Mouse (Mus musculus): ENCODE results near the gene Wdr5.

The Wdr5 gene

DNA sequence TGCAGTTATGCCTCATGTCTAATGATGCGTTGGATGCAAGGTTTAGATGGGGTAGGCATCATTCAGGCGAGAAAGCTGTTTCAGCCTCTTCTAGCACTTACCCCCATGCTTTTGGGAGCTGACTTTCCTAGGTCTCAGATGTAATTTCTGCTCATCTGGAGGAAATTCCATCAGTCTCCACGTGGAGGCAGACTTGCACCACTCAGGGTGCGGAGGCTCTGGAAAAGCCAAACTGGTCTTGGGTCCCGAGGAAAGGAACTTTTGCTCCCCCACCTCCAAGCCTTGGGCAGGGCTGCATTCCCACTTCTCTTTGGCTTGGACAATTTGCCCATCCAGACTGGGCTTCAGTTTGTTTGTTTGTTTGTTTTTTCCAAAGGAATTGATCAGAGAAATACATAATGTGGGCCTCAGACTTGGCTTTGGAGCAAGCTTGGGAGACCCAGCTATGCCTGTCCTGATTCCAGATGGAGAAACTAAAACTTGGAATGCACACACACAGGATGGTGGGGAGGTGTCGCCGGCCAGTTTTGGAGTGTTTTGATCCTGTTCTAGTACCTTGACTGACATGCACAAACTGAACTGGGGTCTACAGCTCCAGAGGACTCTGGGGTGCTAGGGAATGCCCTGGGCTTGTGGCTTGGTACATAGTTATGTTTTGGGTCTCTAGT is 37.8 kb downstream of the Wdr5 start:
- DNase-seq (ENCODE audit: low spot score in 2 of 2), result peak; percentile 65 to 85

DNA sequence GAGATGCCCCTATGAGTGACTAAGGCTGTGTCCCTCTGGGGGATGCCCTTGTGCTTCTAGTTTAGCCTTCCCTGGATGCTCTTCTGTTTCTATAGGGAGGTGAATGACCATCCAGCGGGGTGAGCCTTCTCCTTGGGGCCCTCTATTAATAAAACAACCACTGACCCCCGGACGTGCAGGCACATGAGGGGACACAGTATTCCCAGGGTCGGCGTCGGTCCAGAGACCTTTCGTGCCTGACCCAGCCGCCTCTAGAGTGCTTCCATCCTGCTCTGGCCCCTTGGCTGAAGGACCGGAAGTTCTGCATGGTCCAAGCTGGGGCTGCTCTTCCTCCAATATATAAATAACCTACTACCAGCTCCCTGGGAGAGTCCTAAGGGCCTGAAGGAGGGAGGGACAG is 39.4 kb downstream of the Wdr5 start:
- DNase-seq (ENCODE audit: low spot score in 2 of 2), result no peak

DNA sequence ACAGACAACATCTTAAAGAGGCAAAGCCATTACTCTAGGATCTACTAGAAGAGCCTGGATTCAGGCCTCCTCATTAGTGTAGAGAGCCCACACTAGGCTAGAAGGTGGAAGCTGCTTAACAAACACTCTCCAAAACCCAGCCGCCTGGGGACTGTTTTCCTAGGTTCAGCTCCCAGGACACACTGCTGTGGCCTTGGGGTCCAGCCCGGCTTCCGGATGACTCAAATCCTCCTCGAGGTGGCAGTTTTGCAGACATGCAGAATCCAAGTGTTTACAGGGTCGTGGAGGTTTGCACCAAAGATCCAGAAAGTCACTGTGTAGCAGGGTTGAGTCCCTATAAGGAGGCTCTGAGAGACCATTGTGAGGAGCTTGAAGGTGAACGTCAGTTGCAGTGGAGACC is 42.0 kb downstream of the Wdr5 start:
- DNase-seq (ENCODE audit: low spot score in 2 of 2), result no peak

DNA sequence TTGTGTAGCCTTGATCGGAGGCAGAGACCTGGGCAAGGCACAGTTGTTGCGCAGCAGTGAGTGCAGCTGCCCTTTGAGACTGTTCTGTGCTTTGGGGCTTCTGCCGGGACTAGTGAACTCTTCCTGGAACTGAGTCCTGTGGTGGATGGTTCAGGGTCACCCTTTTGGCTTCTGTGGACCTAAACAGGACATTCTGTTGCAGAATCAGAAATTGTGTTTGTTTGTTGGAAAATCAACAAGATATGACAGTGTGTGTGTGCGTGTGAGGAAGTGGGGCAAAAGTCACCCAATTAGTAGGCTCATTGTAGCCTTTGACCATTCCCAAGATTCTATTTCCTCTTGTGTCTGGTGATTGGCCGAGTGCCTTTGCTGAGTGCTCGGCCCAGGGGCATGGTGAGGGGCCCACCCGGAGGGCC is 45.8 kb downstream of the Wdr5 start:
- no peak for DNase-seq (ENCODE audit: low spot score in 2 of 2)

DNA sequence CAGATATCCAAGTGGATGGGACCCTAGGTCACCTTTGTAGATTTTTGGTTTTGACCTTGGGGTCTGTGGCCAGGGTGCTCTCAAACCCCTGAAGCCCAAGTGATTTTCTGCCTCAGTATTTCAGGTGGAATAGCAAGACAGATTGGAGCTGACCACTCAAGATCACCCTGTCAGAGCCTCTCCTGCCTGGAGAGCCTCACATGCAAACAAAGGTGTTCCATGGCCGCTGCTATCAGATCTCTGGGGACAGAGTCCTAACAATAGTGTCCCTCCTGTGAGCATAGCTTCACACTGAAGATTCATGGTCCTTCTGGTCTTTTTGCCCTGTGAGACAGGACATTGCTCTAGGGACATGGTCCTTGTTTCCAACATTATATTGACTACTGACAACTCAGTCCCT is 46.2 kb downstream of the Wdr5 start:
- no peak for DNase-seq (ENCODE audit: low spot score in 2 of 2)

DNA sequence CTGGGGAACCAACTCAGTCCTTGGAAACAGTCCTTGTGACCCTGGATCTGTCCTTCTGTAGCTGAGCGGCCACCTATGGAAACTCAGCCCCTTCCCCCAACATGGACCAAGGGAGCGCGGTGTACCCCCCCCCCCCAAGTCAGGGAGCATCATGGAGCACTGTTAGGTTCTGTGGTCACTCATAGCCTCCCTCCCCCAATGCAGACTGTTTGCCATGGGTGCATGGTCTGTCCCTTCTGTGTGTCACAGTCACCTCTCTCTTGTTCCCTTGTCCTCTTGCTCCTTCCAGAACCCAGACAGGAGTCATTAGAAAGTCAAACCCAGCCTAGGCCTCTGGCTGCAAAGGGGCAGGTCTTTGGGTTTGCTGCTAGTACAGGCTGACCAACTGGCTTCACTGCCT is 46.9 kb downstream of the Wdr5 start:
- no peak for DNase-seq (ENCODE audit: low spot score in 2 of 2)

DNA sequence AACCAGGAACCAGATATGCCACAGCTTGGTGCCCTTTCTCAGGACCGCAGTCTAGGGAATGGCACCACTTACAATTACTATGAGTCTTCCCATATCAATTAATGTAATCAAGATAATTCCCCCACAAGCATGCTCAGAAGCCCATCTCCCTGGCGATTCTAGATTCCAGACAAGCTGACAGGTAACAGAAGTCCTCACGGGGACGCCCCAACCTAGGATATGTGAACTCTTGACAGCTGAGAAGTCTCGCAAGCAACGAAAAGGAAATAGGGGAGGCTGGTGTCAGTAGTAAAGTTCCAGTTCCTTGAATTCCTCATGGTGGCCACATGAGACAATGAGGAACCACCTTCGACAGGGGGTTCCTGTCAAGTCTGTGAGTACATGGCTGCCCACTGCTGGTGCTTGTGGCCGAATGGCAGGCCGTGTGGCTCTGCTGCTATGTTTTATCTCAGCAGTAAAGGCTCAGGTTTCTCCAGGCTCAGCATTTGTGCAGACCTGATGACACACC is 48.7 kb downstream of the Wdr5 start:
- no peak for DNase-seq (ENCODE audit: low spot score in 2 of 2)

DNA sequence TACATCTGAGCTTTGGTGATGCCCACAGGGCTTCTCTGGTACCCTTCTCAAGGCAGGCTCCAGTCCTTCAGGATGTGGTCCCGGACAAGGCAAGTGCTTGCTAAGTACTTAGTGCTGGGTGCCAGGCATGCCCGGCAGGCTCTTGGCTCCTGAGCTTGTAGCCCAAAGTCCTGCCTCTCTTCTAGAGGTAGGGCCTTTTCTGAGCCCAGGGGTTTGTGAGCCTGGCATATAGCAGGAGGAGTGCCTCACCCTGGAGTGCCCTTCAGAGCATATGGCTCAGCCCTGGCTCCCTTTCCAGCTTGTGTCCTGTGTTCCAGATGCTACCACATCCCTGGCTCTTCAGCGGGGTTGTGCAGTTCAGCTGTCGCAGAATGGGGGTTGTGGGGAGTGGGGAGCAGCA is 49.7 kb downstream of the Wdr5 start:
- no peak for DNase-seq (ENCODE audit: low spot score in 2 of 2)

DNA sequence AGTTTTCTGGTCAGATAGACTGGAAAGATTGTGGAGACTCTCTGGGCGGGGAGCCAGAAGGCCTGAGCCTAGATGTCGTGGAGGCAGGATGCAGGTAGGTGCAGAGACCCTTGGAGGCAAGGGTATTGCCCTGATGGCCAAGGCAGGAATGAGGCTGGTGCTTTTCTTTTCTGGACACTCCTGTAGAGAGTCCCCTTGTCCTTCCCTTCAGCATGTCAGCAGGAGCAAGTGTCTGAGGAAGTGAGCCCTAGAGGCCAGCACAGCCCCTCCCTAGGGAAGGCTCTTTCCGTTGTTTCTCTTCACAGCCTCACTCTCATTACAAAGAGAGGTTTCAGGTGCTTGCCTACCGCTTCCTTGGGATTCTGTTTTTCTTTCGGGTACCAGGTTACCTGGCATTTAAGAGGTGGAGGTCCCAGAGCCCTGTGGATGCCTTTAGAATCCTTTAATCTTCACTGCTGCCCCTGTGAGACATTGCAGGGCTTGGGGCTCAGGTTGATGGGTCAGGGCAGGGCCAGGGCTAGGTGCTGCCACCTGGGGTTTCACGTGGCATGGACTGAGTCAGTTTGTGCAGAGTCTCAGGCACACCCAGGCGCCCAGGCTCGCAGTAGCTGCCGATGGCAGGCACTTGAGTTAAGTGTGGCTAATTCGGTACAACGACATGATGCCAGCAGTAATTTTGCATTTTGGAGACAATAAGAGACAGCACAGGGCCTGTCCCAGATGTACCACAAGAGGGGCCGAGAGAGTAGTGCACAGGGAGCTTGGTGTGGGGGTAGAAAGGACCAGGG is 50.6 kb downstream of the Wdr5 start:
- no peak for DNase-seq (ENCODE audit: low spot score in 2 of 2)

DNA sequence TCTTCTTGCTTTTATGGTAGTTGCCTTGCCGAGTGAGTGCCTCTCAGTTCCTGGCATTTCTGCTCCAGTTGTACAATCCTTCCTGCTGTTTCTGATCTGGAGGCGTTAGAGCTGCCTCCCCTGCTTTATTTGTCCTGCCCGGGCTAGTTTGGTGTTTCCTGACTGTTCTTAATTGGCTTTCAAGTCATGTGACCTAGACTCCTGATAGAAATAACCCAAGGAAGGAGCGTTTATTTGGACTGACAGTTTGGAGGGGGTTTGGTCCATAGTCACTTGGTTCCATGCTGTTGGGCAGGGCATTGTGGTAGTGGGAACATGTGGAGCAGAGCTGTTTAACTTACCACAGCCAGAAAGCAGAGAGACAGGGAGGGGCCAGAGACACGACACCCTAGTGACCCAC is 55.9 kb downstream of the Wdr5 start:
- no peak for DNase-seq (ENCODE audit: low spot score in 2 of 2)

DNA sequence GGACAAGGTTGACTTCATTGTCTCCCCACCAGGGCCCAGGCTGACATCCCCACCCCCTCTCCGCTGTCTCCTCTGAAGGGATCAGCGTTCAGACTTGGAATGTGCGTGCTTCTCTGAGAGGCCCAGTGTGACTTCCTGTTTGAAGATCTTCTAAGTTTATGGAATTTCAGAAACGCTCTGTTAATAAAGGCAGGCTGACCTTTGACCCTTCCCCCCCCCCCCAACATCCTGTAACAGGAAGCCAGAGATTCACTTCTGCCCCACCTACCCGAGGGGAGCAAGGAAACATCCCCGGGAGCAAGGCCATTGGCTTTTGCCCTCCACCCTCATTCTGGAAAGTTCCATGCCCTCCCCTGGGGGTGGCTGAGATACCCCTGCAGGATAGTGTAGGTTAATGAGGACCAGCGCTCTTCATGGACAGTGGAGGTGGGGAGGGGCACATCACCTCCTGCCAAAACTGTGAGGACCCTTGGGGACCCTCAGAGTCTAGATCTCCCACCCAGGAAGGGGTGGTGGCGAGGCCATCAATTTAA is 57.4 kb downstream of the Wdr5 start:
- peak in 1 of 2 experiments; percentile 36 for DNase-seq (ENCODE audit: low spot score in 2 of 2)

DNA sequence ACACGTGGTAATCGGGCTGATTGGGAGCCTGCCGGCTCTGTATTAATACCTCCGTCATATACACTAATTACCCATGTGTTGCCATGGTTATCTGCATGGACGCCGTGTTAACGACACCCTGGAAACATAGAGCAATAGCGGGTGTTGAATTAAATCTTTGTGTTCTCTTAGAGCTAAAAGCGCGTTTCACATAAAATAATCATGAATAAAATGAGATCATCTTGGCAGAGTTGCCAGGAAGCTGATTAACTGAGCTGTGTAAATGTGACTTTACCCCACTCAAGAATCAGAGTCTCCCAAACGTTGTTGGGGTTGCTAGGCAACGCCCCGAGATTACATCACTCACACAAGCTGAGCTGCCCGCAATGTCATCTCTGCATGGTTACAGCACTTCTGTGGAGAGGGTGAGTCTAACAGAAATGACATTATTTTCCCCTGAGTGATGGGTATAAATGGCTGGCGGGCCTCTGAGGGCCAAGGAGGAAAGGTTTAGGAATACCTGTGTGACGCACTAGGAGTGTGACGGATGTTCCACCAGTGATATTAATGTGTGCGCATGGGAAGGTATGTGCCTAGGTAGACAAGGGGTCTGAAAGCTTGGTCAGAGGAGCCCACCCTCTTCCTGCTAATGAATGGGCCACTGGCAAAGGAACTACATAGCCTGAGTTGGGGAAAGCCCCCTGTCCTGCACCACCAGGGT is 58.1 kb downstream of the Wdr5 start:
- peak; percentile 91 to 96 for DNase-seq (ENCODE audit: low spot score in 2 of 2)

DNA sequence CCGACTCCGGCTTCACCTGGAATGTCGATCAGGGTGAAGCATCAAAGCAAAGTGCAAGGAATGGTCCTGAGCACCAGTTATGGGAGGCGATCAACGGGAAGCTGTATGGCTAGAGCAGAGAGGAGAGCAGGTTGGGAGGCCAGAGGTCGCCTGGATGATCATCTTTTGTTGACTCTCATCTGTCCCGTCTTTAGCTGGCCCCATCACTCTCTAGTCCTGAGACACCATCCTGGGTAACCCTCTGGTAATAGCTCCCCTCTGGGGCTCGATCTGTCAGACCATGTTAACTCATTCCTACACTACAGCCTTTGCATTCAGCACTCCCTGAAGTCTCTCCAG is 58.6 kb downstream of the Wdr5 start:
- DNase-seq (ENCODE audit: low spot score in 2 of 2), result no peak

DNA sequence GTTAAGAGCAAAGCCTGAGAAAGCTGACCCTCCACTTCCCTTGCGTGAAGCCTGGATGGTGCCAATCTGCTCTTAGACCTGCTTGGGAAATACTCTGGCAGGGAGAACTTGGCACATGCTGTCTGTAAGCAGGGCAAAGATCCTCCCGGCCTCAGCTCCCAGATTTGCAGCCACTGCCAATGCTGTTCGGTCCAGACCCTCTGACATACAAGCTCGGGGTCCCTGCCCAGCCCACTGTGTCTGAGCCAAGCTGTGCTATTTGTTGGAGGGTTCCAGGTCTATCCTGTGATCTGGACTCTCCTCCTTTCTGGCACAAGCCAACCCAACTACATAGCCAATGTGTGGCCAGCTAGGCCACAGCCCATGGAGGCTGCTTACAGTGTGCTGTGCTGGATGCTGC is 61.5 kb downstream of the Wdr5 start:
- DNase-seq (ENCODE audit: low spot score in 2 of 2), result no peak

DNA sequence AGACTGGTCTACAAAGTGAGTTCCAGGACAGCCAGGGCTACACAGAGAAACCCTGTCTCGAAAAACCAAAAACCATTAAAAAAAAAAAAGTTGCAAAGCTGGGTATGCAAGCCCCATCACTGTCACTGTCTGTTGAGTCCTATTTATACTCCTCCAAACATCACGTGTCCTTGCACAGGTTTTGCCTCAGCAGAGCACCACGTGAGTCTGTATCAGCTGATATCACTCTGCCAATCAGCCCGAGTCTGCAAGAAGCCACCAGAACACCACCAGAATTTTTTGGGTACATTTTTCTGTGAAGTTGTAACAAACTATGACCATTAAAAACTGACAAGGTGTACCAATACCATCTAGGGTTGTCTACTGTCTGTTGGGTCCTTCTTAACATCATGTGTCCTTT is 63.6 kb downstream of the Wdr5 start:
- no peak for DNase-seq (ENCODE audit: low spot score in 2 of 2)

DNA sequence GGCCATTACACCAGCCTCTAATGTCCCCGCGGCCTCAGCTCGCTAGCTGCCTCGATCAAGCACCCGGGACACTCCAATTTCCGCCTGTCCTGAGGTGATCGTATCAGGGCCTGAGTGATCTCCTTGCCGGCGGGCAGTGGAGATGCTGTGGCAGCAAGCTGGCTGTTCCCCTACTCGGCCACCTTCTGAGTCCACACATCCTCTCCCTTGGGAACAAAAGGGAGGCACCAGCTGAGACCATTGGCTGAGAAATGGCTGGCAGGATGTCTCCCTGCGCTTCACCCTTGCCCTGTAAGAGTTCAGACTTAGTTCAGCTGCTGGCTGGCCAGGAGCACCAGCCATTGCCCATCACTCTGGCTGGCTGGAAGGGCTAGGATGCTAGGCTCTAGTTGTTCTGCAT is 67.2 kb downstream of the Wdr5 start:
- DNase-seq (ENCODE audit: low spot score in 2 of 2), result no peak

DNA sequence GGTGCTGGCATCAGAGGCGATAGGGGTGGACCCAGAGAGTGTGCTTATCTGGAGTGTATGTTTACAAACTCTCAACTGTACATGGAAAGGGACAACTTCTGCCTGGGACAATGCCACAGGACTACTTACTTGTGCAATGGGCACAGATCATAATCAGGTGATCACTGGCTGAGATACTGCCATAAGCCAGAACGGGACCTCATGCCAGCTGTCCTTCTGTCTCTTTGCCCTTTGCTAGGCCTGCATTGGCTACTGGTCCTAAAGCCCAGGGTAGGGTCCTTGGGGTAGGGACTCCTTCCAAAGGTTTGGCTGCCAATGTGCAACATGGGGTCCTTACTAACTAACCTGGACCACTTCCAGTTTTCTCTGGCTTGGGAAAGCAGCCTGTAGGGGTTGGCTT is 68.1 kb downstream of the Wdr5 start:
- DNase-seq (ENCODE audit: low spot score in 2 of 2), result no peak

DNA sequence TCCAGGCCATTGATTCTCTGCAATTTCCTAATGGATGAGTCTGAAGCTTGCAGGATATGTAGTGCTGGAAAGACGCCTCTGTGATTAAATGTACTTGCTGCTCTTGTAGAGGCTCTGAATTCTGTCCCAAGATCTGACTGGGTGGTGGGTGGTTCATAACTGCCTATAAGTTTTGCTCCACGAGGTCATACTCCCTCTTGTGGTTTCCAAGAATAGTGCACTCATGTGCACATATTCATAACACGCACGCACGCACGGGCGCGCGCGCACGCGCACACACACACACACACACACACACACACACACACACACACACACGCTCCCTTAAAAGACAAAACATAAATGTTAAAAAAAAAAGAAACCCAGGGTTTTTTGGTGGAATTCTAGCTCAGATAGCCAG is 69.6 kb downstream of the Wdr5 start:
- no peak for DNase-seq (ENCODE audit: low spot score in 2 of 2)
